Mouse (Mus musculus) CD4-positive, CD25-positive, alpha-beta regulatory T cell, adult 9 weeks (primary cell): ENCODE data around the gene Cyp4b1. TPM values are rescaled to one million over a fixed set of nuclear protein-coding genes. Genes with fewer than 3 reads are reported as not detected.

Experiments
- polyA plus RNA-seq: library from polyadenylated mRNA; unstranded; fragments of 100-300 nt; shearing (Covaris generic); gene quantifications from one replicate; pipeline ENCODE4 v1.2.1, GENCODE M21; 2017

Cyp4b1 gene
- not detected for polyA plus RNA-seq

DNA sequence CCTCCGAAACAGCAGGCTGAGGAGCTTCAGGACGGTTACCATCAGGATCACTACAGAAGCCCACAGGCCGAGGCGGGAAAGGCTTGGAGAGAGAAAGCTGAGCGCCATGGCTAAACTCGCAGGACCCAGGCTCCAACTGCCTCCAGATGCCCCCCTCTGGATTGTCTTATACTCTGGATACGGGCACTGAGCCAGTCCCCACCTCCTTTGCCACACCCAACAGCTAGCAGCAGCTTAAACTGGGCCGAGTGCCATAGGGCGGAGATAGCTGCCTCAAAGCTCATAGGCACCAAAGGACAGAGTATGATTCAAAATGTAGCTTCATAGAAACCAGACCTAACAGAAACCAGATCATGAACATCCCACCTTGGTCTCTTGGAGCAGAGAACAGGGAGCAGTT is at the start of gene Cyp4b1:
Gene Cyp4b1, minus strand, starts transcription at position 144 of the 400 bp plus-strand sequence.

DNA sequence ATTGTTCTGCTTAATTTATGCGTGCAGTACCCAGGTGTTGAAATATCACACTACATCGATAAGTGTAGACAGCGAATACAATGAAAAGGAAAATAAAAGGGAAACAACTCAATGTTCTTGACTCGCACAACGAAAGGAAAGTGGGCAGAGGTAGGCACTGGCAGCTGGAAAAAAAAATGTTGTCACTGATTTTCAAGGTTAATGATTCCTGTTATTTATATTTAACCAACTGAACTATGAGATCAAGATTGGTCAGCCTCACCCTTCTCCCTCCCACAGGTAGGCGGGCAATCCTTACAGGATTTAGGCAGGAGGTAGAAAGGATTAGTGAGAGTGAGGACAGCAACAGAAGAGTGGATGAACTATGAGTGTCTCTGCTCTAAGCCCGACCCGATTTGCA is 46.9 kb downstream of the Cyp4b1 start, which contains the start of gene Cyp4a32:
Gene Cyp4a32, plus strand, starts transcription at position 359 of the 400 bp plus-strand sequence.

Other genes starting within 250 kb of the Cyp4b1 start
- gene Cyp4a12b, start 236.1 kb downstream of the Cyp4b1 start, polyA plus RNA-seq: not detected
- not detected for gene Cyp4a30b, start 195.1 kb downstream of the Cyp4b1 start, polyA plus RNA-seq
- gene Cyp4a14, start 151.6 kb downstream of the Cyp4b1 start, polyA plus RNA-seq: not detected
- gene Cyp4a10, start 129.5 kb downstream of the Cyp4b1 start, polyA plus RNA-seq: not detected
- not detected for gene Cyp4a31, start 84.1 kb downstream of the Cyp4b1 start, polyA plus RNA-seq
- not detected for gene Cyp4a32, start 46.8 kb downstream of the Cyp4b1 start, polyA plus RNA-seq
- gene Efcab14, start 90.0 kb upstream of the Cyp4b1 start, polyA plus RNA-seq: 44.0 TPM
- gene Tex38, start 133.3 kb upstream of the Cyp4b1 start, polyA plus RNA-seq: not detected
- gene Atpaf1, start 137.1 kb upstream of the Cyp4b1 start, polyA plus RNA-seq: 19.0 TPM
- gene Mob3c, start 180.4 kb upstream of the Cyp4b1 start, polyA plus RNA-seq: 25.1 TPM
- gene Mknk1, start 191.5 kb upstream of the Cyp4b1 start, polyA plus RNA-seq: 65.6 TPM
- gene Kncn, start 236.7 kb upstream of the Cyp4b1 start, polyA plus RNA-seq: 0.36 TPM
- gene 6430628N08Rik, start 242.9 kb upstream of the Cyp4b1 start, polyA plus RNA-seq: not detected